Mouse (Mus musculus) left cerebral cortex, postnatal 10 days (tissue): ENCODE measurements around the gene Twf1. TPM values are rescaled to one million over a fixed set of nuclear protein-coding genes. Genes with fewer than 3 reads are reported as not detected.

ENCODE experiments used
- DNase-seq, 2 experiments: peaks; one replicate each; pipeline ENCODE4 v3.0.0; 2021 to 2022; ENCODE audit warnings: low spot score in 2 of 2, mixed read lengths in 1 of 2; ENCODE audit errors: extremely low spot score in 1 of 2
- intact Hi-C: fragments of 180-260 bp; cut with DNase I; formaldehyde crosslinking; loops from one replicate; pipeline ENCODE4 v1.15.1; 2025
- total RNA-seq, 2 experiments: library from RNA; stranded (reverse); gene quantifications; 2 replicates each; pipeline ENCODE4 v1.2.3; 2021

Twf1 gene
- total RNA-seq = 10 to 100 TPM; 43.3 to 49.7 TPM

DNA sequence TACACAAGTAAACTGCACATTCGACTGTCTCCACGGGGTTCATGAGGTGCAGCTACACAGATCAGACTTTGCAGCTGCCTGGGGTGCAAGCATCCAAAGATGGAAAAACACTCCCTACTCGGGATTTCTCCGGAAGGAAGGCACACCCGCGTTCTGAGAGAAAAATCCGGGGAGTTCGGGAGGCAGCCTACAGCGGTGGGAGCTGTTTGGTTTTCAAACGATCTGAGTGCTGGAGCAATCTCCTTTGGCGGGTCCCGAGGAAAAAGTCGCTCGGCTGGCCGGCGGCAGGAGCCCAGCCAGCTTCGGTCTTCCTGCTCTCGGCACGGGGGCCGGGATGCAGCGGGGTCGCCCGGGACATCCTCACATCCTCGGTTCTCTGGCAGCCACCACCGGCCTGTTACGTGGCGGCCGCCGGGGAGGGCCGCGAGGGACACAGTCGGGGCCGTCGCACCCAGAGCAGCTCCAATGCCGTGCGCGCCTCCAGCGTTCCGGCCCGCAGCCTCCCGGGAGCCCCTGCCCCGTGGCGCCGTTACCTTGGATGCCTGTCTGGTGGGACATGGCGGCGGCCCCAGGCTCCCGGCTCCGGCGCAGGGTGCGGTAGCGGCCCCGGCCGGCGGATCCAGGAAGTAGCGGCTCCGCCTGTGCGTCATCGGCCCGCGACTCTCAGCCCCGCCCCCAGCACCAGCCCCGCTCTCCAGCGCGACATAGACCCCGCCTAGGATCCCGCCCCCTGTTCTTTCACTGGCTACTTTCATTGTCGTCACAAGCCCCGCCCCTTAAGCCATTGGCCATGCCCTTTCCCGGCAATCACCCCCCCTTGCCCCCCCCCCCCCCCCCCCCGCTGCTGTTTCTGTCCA is at the start of gene Twf1:
TSS of gene Twf1 (minus strand) at position 671 of the 857 bp plus-strand sequence.
- intact Hi-C loops = loop anchor here (5.0 kb wide), 1 partner anchor 73 kb away; no protein-coding TSS in a partner anchor
- peak; percentile 97 to 100 for DNase-seq

DNA sequence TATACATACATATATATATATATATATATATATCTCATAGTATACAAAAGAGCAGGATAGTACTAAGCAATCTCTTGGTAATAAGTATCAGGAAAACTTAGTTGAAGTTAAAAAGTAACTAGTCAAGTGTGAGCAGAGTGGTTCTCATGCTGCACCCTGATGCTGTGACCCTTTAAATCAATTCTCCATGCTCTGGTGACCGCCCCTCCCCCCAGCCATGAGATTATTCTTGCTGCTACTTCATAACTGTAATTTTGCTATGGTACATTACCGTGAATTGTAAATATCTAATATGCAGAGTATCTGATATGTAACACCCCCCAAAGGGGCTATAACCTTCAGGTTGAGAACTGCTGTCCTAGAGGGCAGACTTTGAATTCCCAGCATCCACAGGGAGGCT is 49.4 kb upstream of the Twf1 start:
- DNase-seq = no peak
- intact Hi-C loops = no loop called here

DNA sequence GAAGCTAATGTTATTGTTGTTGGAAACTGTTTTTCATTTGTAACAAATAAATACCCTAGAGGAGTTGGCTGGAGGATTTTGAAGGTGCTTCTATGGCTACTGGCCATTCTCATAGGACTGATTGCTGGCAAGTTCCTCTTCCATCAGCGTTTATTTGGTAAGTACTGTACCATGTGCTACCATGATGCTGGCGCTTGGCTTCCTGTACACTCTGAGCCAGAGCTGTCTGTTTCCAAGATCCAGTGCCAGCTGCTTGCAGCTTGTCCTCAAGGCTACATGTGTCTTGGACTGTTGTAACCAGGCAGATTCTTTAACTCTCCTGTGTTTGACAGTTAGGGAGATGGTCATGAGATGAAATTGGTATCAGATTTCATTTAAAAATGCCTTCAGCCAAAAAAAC is 48.5 kb upstream of the Twf1 start:
- intact Hi-C loops = no loop called here
- no peak for DNase-seq

DNA sequence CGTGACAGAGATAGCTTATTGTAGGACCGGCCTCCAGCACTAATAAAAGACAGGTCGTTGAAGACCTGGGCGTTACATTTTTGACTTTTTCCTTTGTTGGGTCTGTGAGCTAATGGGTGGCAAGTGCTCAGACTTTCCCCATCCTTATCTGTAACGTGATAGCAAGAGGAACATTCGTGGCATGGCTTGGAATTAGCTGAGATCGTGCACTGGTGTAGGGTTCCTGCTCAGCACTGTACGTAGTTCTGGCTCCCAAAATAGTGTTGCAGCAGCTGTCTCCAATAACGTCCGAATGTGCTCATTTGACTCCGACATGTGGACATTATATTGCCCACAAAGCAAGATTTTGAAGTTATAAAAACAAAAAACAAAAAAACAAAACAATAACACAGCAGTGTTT is 44.8 kb upstream of the Twf1 start:
- intact Hi-C loops = no loop called here
- no peak for DNase-seq

- intact Hi-C loops = no loop called here
- DNase-seq = no peak
These were observed 40.9 kb upstream of the Twf1 start for GRCm38 (mm10) chr15:94630553-94630952.

GRCm38 (mm10) chr15:94628830-94629601 is 39.3 kb upstream of the Twf1 start, which contains the start of gene Tmem117:
Tmem117 (plus strand) TSS chr15:94629232.
- peak in 1 of 2 experiments; percentile 66 for DNase-seq

GRCm38 (mm10) chr15:94628463-94628829 is 38.8 kb upstream of the Twf1 start:
- intact Hi-C loops = no loop called here
- no peak for DNase-seq

More at GRCm38 (mm10) chr15:94628830-94629601, 39.3 kb upstream of the Twf1 start, which contains the start of gene Tmem117:
- intact Hi-C loops = no loop called here

- intact Hi-C loops = no loop called here
- no peak for DNase-seq
These were observed 31.2 kb upstream of the Twf1 start for GRCm38 (mm10) chr15:94620909-94621308.

GRCm38 (mm10) chr15:94616036-94616435 is 26.3 kb upstream of the Twf1 start:
- DNase-seq = no peak
- intact Hi-C loops = no loop called here

- no peak for DNase-seq
These were observed 18.1 kb upstream of the Twf1 start for GRCm38 (mm10) chr15:94607768-94608167.

DNA sequence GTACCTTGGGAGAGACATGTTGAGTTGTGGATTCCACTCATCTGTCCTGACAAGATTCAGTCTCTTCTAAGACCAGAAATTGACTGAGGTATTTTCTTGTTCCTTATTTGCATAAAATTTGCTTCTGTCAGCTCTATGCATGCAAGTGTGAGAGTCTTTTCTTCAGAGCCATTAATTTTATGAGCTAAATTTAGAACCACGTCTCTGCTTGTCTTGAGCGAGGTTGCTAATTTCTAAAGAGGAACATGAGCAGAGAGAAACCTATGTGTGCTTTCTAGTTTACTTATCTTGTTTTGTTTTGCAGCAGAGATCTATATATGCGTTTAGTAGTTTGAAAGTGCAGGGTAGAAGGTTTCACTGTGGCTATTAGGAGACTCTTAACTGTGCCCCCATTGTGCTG is 12.8 kb upstream of the Twf1 start:
- intact Hi-C loops = loop anchor here (5.0 kb wide), 1 partner anchor 45 kb away; no protein-coding TSS in a partner anchor

More at GRCm38 (mm10) chr15:94607768-94608167, 18.1 kb upstream of the Twf1 start:
- intact Hi-C loops = no loop called here

GRCm38 (mm10) chr15:94601339-94601738 is 11.7 kb upstream of the Twf1 start:
- peak in 1 of 2 experiments; percentile 53 for DNase-seq
- intact Hi-C loops = loop anchor here (5.0 kb wide), 1 partner anchor 44 kb away; no protein-coding TSS in a partner anchor

More for the DNA sequence above, 12.8 kb upstream of the Twf1 start:
- DNase-seq = no peak

GRCm38 (mm10) chr15:94600145-94600707 is 10.5 kb upstream of the Twf1 start:
- intact Hi-C loops = loop anchor here (5.0 kb wide), 1 partner anchor 43 kb away; no protein-coding TSS in a partner anchor
- DNase-seq = no peak

GRCm38 (mm10) chr15:94593586-94593985 is 3.9 kb upstream of the Twf1 start:
- intact Hi-C loops = no loop called here
- no peak for DNase-seq

GRCm38 (mm10) chr15:94591356-94591755 is 1.7 kb upstream of the Twf1 start:
- no peak for DNase-seq
- intact Hi-C loops = no loop called here

DNA sequence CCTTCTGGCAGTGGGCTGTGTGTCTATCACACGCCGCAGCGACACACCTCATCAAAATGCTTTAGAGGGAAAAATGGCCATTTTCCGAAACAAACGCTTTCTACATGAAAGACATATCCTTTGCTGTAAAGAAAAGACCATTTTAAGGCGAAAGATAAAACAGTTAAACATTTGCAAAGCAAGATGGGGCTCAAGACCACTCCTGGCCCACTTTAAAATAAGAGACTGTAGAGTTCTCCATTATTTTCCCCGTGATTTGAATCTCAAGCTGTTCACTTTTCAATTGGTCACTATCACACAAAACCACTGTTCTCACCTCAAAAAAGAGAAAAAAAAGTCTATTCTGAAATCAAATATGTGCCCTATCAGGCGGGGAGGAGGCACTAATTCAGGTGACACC is 394 bp upstream of the Twf1 start:
- intact Hi-C loops = no loop called here
- no peak for DNase-seq

DNA sequence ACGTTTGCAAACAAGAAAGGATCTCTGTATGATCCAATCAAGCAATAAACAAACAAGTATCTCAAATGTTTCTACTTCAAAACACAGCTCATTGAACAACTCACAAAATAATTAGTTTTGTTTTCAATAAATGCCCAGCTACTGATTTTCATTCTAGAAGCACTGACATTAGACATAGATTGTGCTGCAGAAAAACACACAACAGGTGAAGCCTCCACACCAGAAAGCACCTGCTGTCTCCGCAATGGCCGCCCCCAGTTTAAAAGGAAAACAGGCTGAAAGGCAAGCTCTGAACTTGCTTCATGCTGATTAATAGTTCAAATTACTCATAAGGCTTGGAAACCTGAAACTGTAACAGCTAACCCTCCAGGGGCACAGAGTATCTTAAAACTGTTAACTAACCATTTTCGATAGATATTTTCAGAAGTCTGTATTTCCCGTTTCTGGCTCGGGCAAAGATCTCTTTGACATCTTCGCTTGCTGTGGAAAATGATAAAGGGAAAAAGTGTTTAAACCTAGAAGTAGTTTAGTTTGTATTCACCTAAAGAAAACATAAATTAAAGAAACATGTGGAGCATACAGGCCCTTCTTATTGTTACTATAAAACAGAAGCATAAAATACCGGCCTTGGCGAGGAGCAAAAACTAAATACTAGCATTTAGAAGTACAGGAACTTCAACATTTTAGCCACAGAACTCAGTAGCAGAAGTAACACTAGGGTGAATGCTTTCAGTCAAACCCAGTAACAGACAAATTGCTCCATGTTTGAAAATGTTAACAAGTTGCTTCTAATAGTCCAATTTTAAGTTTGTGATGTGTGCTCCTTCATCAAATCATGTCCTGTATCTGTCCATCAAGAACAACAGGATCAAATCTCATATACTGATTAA is 1.6 kb downstream of the Twf1 start:
- no peak for DNase-seq
- intact Hi-C loops = loop anchor here (5.0 kb wide), 1 partner anchor 74 kb away; no protein-coding TSS in a partner anchor

- no peak for DNase-seq
- intact Hi-C loops = loop anchor here (5.0 kb wide), 1 partner anchor 78 kb away; no protein-coding TSS in a partner anchor
These were observed 5.0 kb downstream of the Twf1 start for GRCm38 (mm10) chr15:94584738-94585137.
